Mouse (Mus musculus) hindbrain, embryonic 11.5 days (tissue): ENCODE data around the gene Fos. TPM values are rescaled to one million over a fixed set of nuclear protein-coding genes. Genes with fewer than 3 reads are reported as not detected.
A peak's percentile ranks its signal among the peaks of the same experiment; 100 is the strongest.

ENCODE experiments used
- ATAC-seq: fragments of 200-750 bp; cut with Nextera tagmentation; 2 replicates; pipeline ENCODE4 v1.8.0; 2017; ENCODE audit warnings: mild to moderate bottlenecking, moderate TSS enrichment, moderate library complexity; ENCODE audit not compliant: low FRiP score
- DNase-seq: peaks from one replicate; pipeline ENCODE4 v3.0.0-alpha.2; 2015; ENCODE audit warnings: low spot score
- H3K27ac ChIP-seq: fragments of 300-500 bp; sonication (generic); 2 replicates; pipeline ENCODE4 v1.5.1; 2014; ENCODE audit warnings: mild to moderate bottlenecking, low read depth, low read length
- H3K27me3 ChIP-seq: fragments of 300-500 bp; sonication (generic); 2 replicates; pipeline ENCODE4 v1.6.1; 2014; ENCODE audit warnings: mild to moderate bottlenecking, low read length, moderate library complexity, mixed read lengths; ENCODE audit not compliant: control insufficient read depth, insufficient read depth
- H3K36me3 ChIP-seq: fragments of 300-500 bp; sonication (generic); 2 replicates; pipeline ENCODE4 v1.6.1; 2014; ENCODE audit warnings: mild to moderate bottlenecking, low read length, moderate library complexity, mixed read lengths; ENCODE audit not compliant: control insufficient read depth, insufficient read depth
- H3K4me1 ChIP-seq: fragments of 300-500 bp; sonication (generic); replicated peaks from 2 replicates; pipeline ENCODE4 v1.6.1; 2014; ENCODE audit warnings: low read length, mixed read lengths; ENCODE audit not compliant: control insufficient read depth, insufficient read depth
- H3K4me2 ChIP-seq: fragments of 300-500 bp; sonication (generic); replicated peaks from 2 replicates; pipeline ENCODE4 v1.6.1; 2014; ENCODE audit warnings: mild to moderate bottlenecking, low read depth, low read length
- H3K4me3 ChIP-seq: fragments of 300-500 bp; sonication (generic); 2 replicates; pipeline ENCODE4 v1.5.1; 2014; ENCODE audit warnings: low read depth, low read length
- H3K9ac ChIP-seq: fragments of 300-500 bp; sonication (generic); 2 replicates; pipeline ENCODE4 v1.6.1; 2014; ENCODE audit warnings: low read depth, low read length
- H3K9me3 ChIP-seq: fragments of 300-500 bp; sonication (generic); 2 replicates; pipeline ENCODE4 v1.6.1; 2016; ENCODE audit warnings: low read length; ENCODE audit not compliant: control insufficient read depth
- WGBS: fragments of 180-500 bp; shearing (Covaris S2); extraction: QIAGEN DNeasy Blood & Tissue Kit; methylation state at CpG from one replicate; pipeline ENCODE4 v1.1.7; 2014; 5-methylcytosine and 5-hydroxymethylcytosine counted together
- polyA plus RNA-seq: library from polyadenylated mRNA; unstranded; fragments of >200 nt; fragmentation: Nextera tagmentation; extraction: Ambion mirVana; gene quantifications from 2 replicates; pipeline ENCODE4 v1.2.1, GENCODE M21; 2014

Fos gene
- polyA plus RNA-seq, 1 experiment from 2014 or later = 1.4 TPM

DNA sequence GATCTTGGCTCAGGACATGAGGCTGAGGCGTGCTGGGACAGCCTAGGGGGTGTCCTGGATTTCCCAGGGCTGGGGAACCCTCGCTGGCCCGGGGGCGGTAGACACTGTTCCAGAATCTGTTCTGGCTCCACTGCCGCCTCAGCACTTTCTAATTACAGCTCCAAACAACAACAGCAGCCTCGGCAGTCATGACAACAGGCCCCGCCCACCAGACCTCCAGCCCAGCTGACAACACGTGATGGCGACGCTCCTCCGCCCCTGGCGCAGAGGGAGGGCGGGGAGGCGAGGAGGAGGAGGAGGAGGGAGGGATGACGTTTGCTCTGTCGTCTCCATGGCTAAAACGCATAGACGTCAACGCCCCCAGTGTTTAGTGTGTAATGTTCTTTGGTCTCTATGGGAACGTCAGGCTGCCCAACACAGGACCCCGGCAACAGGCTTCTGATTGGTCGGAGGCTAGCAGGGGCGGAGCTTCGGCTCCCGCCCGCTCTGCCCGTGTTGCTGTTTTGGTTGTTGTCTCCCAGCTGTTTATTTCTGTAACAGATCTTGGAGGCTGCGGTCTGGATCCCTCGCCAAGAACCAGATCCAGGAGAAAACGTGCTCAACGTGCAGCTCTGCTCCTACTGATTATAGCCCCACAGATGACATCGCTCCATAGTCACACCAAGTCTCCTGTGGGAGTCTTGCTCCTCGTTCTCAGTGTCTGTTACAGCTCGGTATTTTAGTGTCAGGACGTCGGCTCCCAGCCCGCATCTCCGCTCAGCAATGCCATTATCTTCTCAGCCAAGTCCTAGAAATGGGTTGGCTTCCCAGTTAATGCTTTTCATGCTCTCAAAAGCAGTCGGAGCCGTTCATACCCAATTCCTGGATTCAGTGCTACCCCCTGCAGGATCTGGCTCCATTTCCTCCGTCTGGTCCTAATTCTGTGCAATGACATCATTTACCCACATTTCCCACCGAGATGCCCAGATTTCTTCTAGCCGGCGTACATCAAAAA, 18.3 kb upstream of the Fos start:
- 2% methylated on average over 44 of the region's 44 CpGs for WGBS
- H3K9me3 ChIP-seq = no peaks in the 10 kb centered on the region

DNA sequence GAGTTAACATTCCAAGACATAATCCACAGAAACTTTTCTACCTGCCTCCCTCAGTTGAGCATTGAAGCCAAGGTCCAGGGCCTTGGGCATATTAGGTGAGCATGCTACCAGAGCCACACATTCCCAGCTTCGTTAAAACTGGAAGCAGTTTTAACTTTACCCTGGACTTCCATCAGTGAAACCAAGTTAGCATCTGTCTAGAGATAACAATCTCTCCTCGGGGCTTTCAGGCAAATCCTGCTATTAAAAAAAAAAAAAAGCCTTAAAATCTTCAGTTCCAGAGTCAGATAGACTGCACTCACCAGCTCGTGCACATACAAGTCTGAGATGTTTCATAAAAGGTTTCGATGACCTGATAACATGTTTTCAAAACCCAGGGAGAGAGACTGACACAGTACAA, 17.4 kb upstream of the Fos start:
- Histone ChIP-seq H3K9ac (no peak overlapping the region), H3K9me3 (no peaks in the 10 kb centered on the region), H3K27ac (no peak overlapping the region), H3K4me3 (no peak overlapping the region), H3K27me3 (no peaks in the 10 kb centered on the region), H3K4me2 (no peak overlapping the region), H3K36me3 (no peaks in the 10 kb centered on the region), H3K4me1 (peaks cover 11% of the 10 kb centered on the region; the same call in 1 of the 2 replicates)
- ATAC-seq = no peak
- DNase-seq = no peak
- WGBS = 73% methylated on average over 4 of the region's 4 CpGs

More for the DNA sequence above, 18.3 kb upstream of the Fos start:
- peak overlapping the region; percentile 50; the same call in 1 of the 2 replicates for H3K9ac ChIP-seq
- no peaks in the 10 kb centered on the region for H3K36me3 ChIP-seq
- H3K27ac ChIP-seq = peak overlapping the region; percentile 76
- peak overlapping the region; percentile 25 for H3K4me3 ChIP-seq
- peak; percentile 99 for ATAC-seq
- peaks cover 11% of the 10 kb centered on the region; the same call in 1 of the 2 replicates for H3K4me1 ChIP-seq
- peak overlapping the region; percentile 37 for H3K4me2 ChIP-seq
- H3K27me3 ChIP-seq = no peaks in the 10 kb centered on the region
- DNase-seq = peak; percentile 99

DNA sequence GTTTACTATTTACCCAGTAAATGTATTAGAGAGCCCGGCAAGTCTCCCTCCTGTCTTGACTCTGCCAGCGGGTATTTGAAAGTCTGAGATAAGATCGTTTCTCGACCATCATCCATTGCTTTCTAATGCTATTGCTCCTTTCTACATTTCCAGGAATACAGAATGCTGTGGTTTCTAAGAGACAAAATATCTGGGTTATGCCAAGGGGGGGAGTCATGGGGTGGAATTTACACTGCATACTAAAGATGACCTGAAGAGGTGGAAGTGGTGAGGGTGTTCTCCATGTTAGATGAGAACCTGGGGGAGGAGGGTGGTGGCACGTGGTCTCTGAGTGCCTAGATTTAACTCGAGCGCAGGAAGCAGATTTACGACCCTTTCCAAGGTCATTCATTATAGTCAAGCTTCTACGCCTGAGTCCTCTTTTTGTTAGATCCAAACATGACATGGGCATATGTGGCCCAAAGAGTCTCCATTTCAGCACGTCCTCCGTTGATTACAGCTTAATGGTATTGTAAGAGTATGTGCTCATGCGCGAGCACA, 16.7 kb upstream of the Fos start:
- Histone ChIP-seq H3K36me3 (no peaks in the 10 kb centered on the region), H3K27me3 (no peaks in the 10 kb centered on the region), H3K27ac (no peak overlapping the region), H3K4me3 (no peak overlapping the region), H3K4me1 (peaks cover 8% of the 10 kb centered on the region; the same call in 1 of the 2 replicates), H3K4me2 (no peak overlapping the region), H3K9me3 (no peaks in the 10 kb centered on the region), H3K9ac (no peak overlapping the region)
- DNase-seq (no peak), ATAC-seq (no peak)
- 74% methylated on average over 13 of the region's 13 CpGs for WGBS

DNA sequence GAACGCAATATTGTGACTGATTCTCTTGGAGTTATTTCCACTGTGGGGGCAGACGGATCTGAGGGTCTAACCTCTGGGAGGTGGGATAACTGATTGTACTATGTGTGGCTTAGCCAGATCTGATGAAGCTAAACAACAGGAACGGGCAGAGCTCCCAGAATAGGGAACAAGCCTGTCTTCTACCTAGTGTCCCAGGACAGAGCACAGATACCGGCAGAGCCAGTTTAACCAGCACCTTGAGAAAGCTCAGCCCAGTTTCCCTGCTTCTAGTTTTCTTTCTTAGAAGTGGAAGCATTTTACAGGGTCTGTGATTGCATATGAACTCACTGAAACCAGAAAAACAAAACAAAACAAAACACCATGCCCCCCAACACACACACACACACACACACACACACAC, 13.9 kb upstream of the Fos start:
- Histone ChIP-seq H3K4me3 (no peak overlapping the region), H3K27ac (no peak overlapping the region), H3K27me3 (no peaks in the 10 kb centered on the region), H3K4me1 (0 out of 2 replicates have a peak, but pooled peaks cover 1% of the 10 kb centered on the region), H3K36me3 (no peaks in the 10 kb centered on the region), H3K9me3 (no peaks in the 10 kb centered on the region), H3K4me2 (no peak overlapping the region), H3K9ac (no peak overlapping the region)
- 77% methylated on average over 4 of the region's 4 CpGs for WGBS
- ATAC-seq (no peak), DNase-seq (no peak)

DNA sequence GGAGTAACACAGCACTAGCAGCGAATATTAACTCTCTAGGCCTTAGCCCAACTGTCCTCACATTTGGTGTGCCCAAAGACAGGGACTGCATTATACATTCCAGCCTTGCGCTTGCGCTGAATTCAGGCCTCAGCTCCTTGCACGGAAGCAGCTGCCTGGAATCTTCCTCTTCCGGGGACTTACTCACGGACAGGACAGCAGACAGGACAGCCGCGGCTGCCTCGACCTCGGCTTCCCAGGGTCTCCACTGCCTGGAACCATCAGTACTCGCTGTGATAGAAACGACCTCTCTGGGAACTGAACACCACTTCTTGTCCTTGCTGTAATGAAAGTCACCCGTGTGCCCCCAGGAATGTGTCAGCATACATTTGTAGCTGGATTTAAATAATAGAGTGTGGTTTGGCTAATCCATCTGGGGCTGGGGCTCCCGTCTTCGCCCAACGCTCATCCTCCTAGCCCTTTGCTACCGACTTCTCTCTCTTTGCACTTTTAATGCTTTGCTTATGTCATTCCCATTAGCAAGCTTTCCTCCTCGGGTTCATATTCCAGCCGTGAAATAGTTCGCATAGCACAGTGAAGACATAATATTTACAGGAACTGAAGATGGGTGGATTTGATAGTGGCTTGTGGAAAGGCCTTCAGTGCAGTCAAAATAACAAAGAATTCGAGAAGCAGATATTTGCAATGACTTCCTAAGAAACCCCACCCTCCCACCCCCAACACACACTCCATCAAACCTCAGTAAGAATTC, 11.6 kb upstream of the Fos start:
- no peak overlapping the region for H3K4me3 ChIP-seq
- H3K27me3 ChIP-seq = no peaks in the 10 kb centered on the region
- no peaks in the 10 kb centered on the region for H3K4me1 ChIP-seq
- no peaks in the 10 kb centered on the region for H3K9me3 ChIP-seq
- H3K9ac ChIP-seq = no peak overlapping the region
- H3K36me3 ChIP-seq = no peaks in the 10 kb centered on the region
- WGBS = 57% methylated on average over 21 of the region's 21 CpGs
- no peak for DNase-seq
- H3K4me2 ChIP-seq = no peak overlapping the region
- H3K27ac ChIP-seq = no peak overlapping the region
- ATAC-seq = no peak

DNA sequence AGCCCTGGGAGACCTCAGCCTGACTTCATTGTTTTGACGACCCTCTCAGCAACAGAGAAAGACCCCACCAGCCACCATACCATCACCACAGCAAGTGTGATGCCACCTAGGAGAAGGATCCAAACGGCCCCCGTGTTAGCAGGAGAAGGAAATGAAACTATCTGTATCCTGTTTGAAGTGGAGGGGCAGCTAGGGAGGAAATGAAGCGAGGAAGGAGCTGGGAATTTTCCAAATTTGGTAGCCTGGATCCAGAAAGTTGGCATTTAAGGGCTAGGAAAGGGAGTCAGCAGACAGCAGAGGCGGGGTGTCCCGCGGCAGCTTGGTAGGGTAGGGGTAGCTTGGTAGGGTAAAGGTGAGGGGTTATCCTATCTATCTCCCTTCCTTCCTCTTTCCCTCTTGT, 10.9 kb upstream of the Fos start:
- Histone ChIP-seq H3K27ac (no peak overlapping the region), H3K9me3 (no peaks in the 10 kb centered on the region), H3K4me2 (no peak overlapping the region), H3K4me3 (no peak overlapping the region), H3K4me1 (no peaks in the 10 kb centered on the region), H3K27me3 (no peaks in the 10 kb centered on the region), H3K9ac (no peak overlapping the region), H3K36me3 (no peaks in the 10 kb centered on the region)
- DNase-seq (no peak), ATAC-seq (no peak)
- WGBS = 56% methylated on average over 7 of the region's 7 CpGs

DNA sequence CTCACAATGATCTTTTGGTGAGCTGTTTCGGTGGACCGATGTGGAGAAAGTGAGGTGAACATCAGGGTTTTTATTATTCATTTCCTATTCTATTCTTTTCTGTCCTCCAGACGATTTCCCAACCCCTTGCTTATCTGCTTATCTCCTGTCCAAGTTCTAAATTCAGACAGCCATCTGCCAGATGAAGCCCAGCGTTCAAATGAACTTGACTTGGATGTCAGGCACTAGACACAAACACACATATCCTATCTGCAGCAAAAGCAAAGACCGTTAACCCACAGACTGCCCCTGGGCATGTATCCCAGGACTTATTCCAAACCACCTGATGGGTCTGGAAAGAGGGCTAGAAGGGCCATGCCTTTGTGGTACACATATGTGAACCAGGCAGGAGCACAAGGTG, 9.3 kb upstream of the Fos start:
- WGBS = 78% methylated on average over 5 of the region's 5 CpGs
- no peaks in the 10 kb centered on the region for H3K9me3 ChIP-seq
- no peaks in the 10 kb centered on the region for H3K4me1 ChIP-seq
- no peak overlapping the region for H3K9ac ChIP-seq
- DNase-seq (no peak), ATAC-seq (no peak)
- 0 out of 2 replicates have a peak, but pooled peaks cover 2% of the 10 kb centered on the region for H3K27me3 ChIP-seq
- no peak overlapping the region for H3K4me3 ChIP-seq
- H3K27ac ChIP-seq = no peak overlapping the region
- H3K36me3 ChIP-seq = no peaks in the 10 kb centered on the region
- H3K4me2 ChIP-seq = no peak overlapping the region

DNA sequence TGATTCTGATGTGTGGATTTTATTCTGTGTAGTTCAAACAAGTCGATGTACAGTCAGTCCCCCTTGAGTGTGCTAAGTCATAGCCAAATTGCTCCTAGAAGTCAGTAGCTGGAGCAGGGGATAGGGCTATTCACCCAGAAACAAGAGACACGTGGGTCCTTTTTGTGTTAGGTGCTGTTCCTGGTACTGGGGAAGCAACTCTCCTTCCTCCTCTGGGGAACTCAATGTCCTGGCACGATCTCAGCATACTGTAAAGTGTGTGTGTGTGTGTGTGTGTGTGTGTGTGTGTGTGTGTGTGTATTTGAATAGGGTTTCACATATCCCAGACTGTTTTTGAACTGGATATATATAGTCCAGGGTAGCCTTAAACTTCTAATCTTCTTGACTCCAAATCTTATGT, 8.8 kb upstream of the Fos start:
- Histone ChIP-seq H3K4me3 (no peak overlapping the region), H3K9ac (no peak overlapping the region), H3K27ac (no peak overlapping the region), H3K36me3 (no peaks in the 10 kb centered on the region), H3K9me3 (no peaks in the 10 kb centered on the region), H3K27me3 (0 out of 2 replicates have a peak, but pooled peaks cover 2% of the 10 kb centered on the region), H3K4me1 (no peaks in the 10 kb centered on the region), H3K4me2 (no peak overlapping the region)
- ATAC-seq = no peak
- no peak for DNase-seq
- 74% methylated on average over 3 of the region's 3 CpGs for WGBS
